Mouse (Mus musculus): ENCODE measurements around the gene Mlh1. TPM values are rescaled to one million over a fixed set of nuclear protein-coding genes. Genes with fewer than 3 reads are reported as not detected.

Mlh1 gene
- polyA plus RNA-seq, 1 experiment from 2014 or later: 35.1 TPM

- Histone ChIP-seq H3K4me2 (peak overlapping the region; percentile 51), H3K4me3 (peak overlapping the region; percentile 20), H3K36me3 (ENCODE audit: poor library complexity, severe bottlenecking) (peaks cover 40% of the 10 kb centered on the region), H3K9me3 (replicated peaks) (no peaks in the 10 kb centered on the region), H3K4me1 (peaks cover 58% of the 10 kb centered on the region), H3K9ac (peak overlapping the region; percentile 9; the same call in 1 of the 2 replicates), H3K27me3 (no peaks in the 10 kb centered on the region), H3K27ac (no peak overlapping the region)
- WGBS: 83% methylated on average over 1 of the region's 1 CpGs
- ATAC-seq: no peak
Measured at GRCm38 (mm10) chr9:111275156-111275555, 3.6 kb upstream of the Mlh1 start.

- 84% methylated on average over 1 of the region's 1 CpGs for WGBS
- Histone ChIP-seq H3K27ac (no peak overlapping the region), H3K9ac (no peak overlapping the region; the same call in 1 of the 2 replicates), H3K36me3 (ENCODE audit: poor library complexity, severe bottlenecking) (peaks cover 31% of the 10 kb centered on the region), H3K4me2 (peak overlapping the region; percentile 96), H3K27me3 (no peaks in the 10 kb centered on the region), H3K4me1 (peaks cover 62% of the 10 kb centered on the region), H3K9me3 (replicated peaks) (no peaks in the 10 kb centered on the region), H3K4me3 (peak overlapping the region; percentile 20; the same call in 1 of the 2 replicates)
- ATAC-seq: no peak
Measured at GRCm38 (mm10) chr9:111273958-111274357, 2.4 kb upstream of the Mlh1 start.

DNA sequence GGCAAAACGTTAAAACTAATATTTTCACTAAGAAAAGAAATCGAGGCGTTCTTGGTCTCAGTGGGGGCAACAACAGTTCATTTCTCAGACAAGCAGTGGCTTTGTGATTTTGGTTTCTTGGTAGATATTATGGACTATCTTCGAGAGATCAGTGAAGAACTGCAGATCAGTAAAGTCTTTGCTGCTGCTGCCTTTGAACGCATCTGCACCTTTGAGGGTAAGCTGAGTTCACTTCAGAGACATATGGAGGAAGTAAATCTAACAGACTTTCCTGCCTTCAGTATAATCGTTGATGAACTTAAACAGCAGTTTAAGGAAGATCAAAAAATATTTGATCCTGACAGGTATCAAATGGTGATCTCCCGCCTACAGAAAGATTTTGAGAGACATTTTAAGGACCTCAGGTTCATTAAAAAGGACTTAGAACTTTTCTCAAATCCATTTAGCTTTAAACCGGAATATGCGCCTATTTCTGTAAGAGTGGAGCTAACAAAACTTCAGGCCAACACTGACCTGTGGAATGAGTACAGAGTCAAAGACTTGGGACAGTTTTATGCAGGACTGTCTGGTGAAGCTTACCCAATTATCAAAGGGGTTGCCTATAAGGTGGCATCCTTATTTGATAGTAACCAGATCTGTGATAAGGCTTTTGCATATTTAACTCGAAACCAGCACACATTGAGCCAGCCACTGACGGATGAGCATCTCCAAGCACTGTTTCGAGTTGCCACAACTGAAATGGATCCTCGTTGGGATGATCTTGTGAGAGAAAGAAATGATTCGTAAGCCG is 1.6 kb upstream of the Mlh1 start:
- Histone ChIP-seq H3K4me2 (peak overlapping the region; percentile 96), H3K4me1 (peaks cover 59% of the 10 kb centered on the region), H3K9ac (peak overlapping the region; percentile 96), H3K9me3 (replicated peaks) (no peaks in the 10 kb centered on the region), H3K36me3 (ENCODE audit: poor library complexity, severe bottlenecking) (peaks cover 23% of the 10 kb centered on the region), H3K27ac (no peak overlapping the region), H3K4me3 (peak overlapping the region; percentile 93), H3K27me3 (no peaks in the 10 kb centered on the region)
- no peak for ATAC-seq
- 79% methylated on average over 15 of the region's 15 CpGs for WGBS

- H3K4me2 ChIP-seq: peak overlapping the region; percentile 96
- H3K9me3 ChIP-seq (replicated peaks): no peaks in the 10 kb centered on the region
- peaks cover 56% of the 10 kb centered on the region for H3K4me1 ChIP-seq
- H3K27me3 ChIP-seq: no peaks in the 10 kb centered on the region
- H3K4me3 ChIP-seq: peak overlapping the region; percentile 93
- H3K27ac ChIP-seq: peak overlapping the region; percentile 93
- peak overlapping the region; percentile 96 for H3K9ac ChIP-seq
- WGBS: 12% methylated on average over 19 of the region's 19 CpGs
- peaks cover 21% of the 10 kb centered on the region for H3K36me3 ChIP-seq (ENCODE audit: poor library complexity, severe bottlenecking)
- no peak for ATAC-seq
Measured at GRCm38 (mm10) chr9:111272356-111272755, 765 bp upstream of the Mlh1 start.

DNA sequence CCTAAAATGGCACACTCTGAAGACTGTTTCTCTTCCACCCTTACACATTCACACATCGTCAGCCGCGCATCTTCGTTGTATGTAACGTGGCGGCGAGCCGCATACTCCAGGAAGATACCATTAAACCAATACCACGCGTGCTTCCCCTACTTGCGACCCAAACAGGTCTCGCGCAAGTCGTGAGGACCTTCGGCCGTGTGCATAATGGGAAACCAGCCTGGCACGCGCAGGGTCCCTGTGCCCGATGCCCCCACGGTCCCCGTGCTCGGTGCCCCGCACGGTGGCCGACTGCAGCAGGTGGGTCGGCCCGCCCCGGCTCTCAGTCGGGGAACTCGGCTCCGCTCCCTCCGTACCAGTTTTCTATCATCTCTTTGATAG is 546 bp downstream of the Mlh1 start:
- H3K4me1 ChIP-seq: peaks cover 47% of the 10 kb centered on the region
- H3K27me3 ChIP-seq: no peaks in the 10 kb centered on the region
- H3K4me3 ChIP-seq: peak overlapping the region; percentile 93
- no peaks in the 10 kb centered on the region for H3K9me3 ChIP-seq (replicated peaks)
- H3K36me3 ChIP-seq (ENCODE audit: poor library complexity, severe bottlenecking): peaks cover 28% of the 10 kb centered on the region
- peak; percentile 77 for ATAC-seq
- peak overlapping the region; percentile 88 for H3K27ac ChIP-seq
- H3K9ac ChIP-seq: peak overlapping the region; percentile 76
- under 1% methylated on average over 32 of the region's 32 CpGs for WGBS
- H3K4me2 ChIP-seq: peak overlapping the region; percentile 70

- WGBS: 14% methylated on average over 5 of the region's 5 CpGs
- no peak for ATAC-seq
- no peaks in the 10 kb centered on the region for H3K27me3 ChIP-seq
- H3K9ac ChIP-seq: peak overlapping the region; percentile 76
- peaks cover 43% of the 10 kb centered on the region for H3K4me1 ChIP-seq
- H3K27ac ChIP-seq: peak overlapping the region; percentile 88
- H3K4me3 ChIP-seq: peak overlapping the region; percentile 93
- no peaks in the 10 kb centered on the region for H3K9me3 ChIP-seq (replicated peaks)
- H3K36me3 ChIP-seq (ENCODE audit: poor library complexity, severe bottlenecking): peaks cover 28% of the 10 kb centered on the region
- H3K4me2 ChIP-seq: peak overlapping the region; percentile 70
Measured at GRCm38 (mm10) chr9:111270606-111271005, 985 bp downstream of the Mlh1 start.

DNA sequence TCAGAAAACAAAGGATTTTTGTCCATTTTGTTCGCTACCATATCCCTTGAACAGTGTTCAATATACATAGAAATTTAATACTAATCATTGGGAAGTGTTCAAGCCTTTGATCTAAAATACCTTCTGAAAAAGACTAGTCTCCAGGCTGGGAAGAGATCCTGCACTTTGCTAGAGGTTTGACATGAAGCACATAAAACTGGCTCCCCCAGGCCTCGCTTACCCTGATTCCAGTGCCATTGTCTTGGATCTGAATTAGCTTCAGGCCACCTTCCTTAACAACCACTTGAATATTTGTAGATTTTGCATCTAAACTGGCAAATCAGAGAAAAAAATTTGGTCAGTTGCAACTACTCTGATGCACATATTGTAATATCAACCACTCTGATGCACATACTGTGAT is 3.6 kb downstream of the Mlh1 start:
- Histone ChIP-seq H3K36me3 (ENCODE audit: poor library complexity, severe bottlenecking) (peaks cover 34% of the 10 kb centered on the region), H3K9me3 (replicated peaks) (no peaks in the 10 kb centered on the region), H3K4me3 (no peak overlapping the region), H3K9ac (no peak overlapping the region), H3K27ac (no peak overlapping the region), H3K4me1 (peaks cover 17% of the 10 kb centered on the region), H3K4me2 (no peak overlapping the region), H3K27me3 (no peaks in the 10 kb centered on the region)
- no peak for ATAC-seq
- WGBS: over 99% methylated on average over 2 of the region's 2 CpGs

GRCm38 (mm10) chr9:111261356-111261755 is 10.2 kb downstream of the Mlh1 start:
- no peak for ATAC-seq
- peaks cover 78% of the 10 kb centered on the region for H3K36me3 ChIP-seq (ENCODE audit: poor library complexity, severe bottlenecking)

DNA sequence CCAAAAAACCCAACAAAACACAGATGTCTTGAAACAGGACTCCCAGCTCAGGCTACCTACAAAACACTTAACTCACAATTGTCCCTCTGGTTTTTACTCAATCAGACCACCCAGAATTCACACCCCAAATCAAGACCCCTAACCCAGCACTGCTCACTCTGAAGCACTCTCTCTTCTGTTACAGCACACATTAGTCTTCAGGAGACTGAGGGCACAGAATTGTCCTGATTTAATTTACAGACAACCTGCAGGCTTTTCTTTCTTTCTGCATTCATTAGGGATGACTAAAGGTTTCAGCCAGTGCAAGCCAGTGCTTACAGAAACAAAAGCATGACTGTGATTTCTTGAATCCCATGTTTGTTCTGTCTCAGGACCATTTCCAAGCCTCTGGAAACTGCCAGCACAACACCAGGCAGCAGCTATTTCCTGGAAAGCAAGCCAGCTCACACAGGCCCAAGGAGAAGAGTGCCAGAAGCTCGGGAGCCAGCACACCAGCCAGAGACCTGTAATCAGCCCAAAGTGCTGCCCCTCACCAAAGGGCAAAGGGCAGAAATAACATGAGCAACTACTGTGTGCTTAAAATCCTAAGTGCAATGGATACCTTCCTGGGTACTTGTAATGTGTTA is 11.1 kb downstream of the Mlh1 start:
- 66% methylated on average over 1 of the region's 1 CpGs for WGBS
- Histone ChIP-seq H3K36me3 (ENCODE audit: poor library complexity, severe bottlenecking) (peaks cover 81% of the 10 kb centered on the region), H3K27me3 (no peaks in the 10 kb centered on the region), H3K4me1 (no peaks in the 10 kb centered on the region), H3K9me3 (replicated peaks) (no peaks in the 10 kb centered on the region), H3K4me3 (no peak overlapping the region), H3K4me2 (no peak overlapping the region), H3K27ac (no peak overlapping the region), H3K9ac (no peak overlapping the region)
- no peak for ATAC-seq

More at GRCm38 (mm10) chr9:111261356-111261755, 10.2 kb downstream of the Mlh1 start:
- H3K9me3 ChIP-seq (replicated peaks): no peaks in the 10 kb centered on the region
- H3K4me3 ChIP-seq: no peak overlapping the region
- H3K27ac ChIP-seq: no peak overlapping the region
- 95% methylated on average over 4 of the region's 4 CpGs for WGBS
- no peak overlapping the region for H3K4me2 ChIP-seq
- no peak overlapping the region for H3K9ac ChIP-seq
- H3K4me1 ChIP-seq: no peaks in the 10 kb centered on the region
- no peaks in the 10 kb centered on the region for H3K27me3 ChIP-seq

- Histone ChIP-seq H3K4me2 (no peak overlapping the region), H3K9ac (no peak overlapping the region), H3K9me3 (replicated peaks) (no peaks in the 10 kb centered on the region), H3K27me3 (no peaks in the 10 kb centered on the region), H3K36me3 (ENCODE audit: poor library complexity, severe bottlenecking) (peaks cover 83% of the 10 kb centered on the region), H3K27ac (no peak overlapping the region), H3K4me3 (no peak overlapping the region), H3K4me1 (no peaks in the 10 kb centered on the region)
- ATAC-seq: no peak
- 82% methylated on average over 7 of the region's 7 CpGs for WGBS
Measured at GRCm38 (mm10) chr9:111252161-111252869, 19.3 kb downstream of the Mlh1 start.

- H3K9me3 ChIP-seq (replicated peaks): no peaks in the 10 kb centered on the region
- H3K4me2 ChIP-seq: no peak overlapping the region
- no peak overlapping the region for H3K27ac ChIP-seq
- H3K4me1 ChIP-seq: no peaks in the 10 kb centered on the region
- no peak overlapping the region for H3K4me3 ChIP-seq
- H3K36me3 ChIP-seq (ENCODE audit: poor library complexity, severe bottlenecking): peaks cover 67% of the 10 kb centered on the region
- no peak for ATAC-seq
- H3K9ac ChIP-seq: no peak overlapping the region
- 89% methylated on average over 3 of the region's 3 CpGs for WGBS
- no peaks in the 10 kb centered on the region for H3K27me3 ChIP-seq
Measured at GRCm38 (mm10) chr9:111247682-111248246, 23.8 kb downstream of the Mlh1 start.

GRCm38 (mm10) chr9:111245546-111245945 is 26.0 kb downstream of the Mlh1 start:
- no peak overlapping the region for H3K4me2 ChIP-seq
- H3K4me1 ChIP-seq: no peaks in the 10 kb centered on the region
- no peak for ATAC-seq
- H3K9ac ChIP-seq: no peak overlapping the region
- no peak overlapping the region for H3K4me3 ChIP-seq
- peaks cover 58% of the 10 kb centered on the region for H3K36me3 ChIP-seq (ENCODE audit: poor library complexity, severe bottlenecking)
- H3K27me3 ChIP-seq: no peaks in the 10 kb centered on the region
- 79% methylated on average over 6 of the region's 6 CpGs for WGBS
- no peak overlapping the region for H3K27ac ChIP-seq
- no peaks in the 10 kb centered on the region for H3K9me3 ChIP-seq (replicated peaks)
